In the genomic region with DNA sequence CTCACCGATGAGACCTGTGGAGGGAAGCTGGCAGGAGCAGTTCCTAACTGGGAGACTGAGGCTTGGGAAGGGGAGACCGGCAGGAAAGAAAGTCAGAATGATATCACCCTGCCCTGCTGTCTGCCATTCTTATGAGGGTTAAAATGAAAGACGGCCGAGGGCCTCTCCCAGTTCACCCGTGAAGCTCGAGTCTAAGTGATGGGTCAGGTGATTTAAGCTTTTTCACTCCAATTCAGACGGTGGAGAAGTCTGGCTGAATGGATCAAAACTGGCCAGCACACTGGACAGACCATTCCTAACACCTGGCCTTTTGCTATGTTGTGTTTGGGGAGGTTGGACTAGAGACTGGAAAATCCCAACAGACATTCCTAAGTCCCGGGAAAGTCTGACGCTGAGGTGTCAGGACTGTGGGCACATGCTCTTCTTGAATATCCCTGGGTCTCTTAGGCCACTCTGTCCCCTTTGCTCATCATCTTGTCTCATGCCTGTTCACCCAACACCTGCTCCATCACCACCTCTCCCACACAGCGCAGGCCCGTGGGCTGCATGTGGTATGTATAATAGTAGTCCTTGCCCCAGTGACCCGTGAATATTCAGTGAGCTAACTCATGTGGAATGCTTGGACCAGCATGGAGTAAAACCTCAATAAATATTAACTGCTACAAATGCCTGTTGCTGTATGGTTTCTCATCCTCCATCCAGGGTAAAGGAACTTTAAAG, we compare ENCODE assay signal across 8 mouse cellular contexts. TPM values are rescaled to one million over a fixed set of nuclear protein-coding genes. Genes with fewer than 3 reads are reported as not detected.
A peak's percentile ranks its signal among the peaks of the same experiment; 100 is the strongest.
DNase-seq lines count a peak whose midpoint lies in the region; ATAC-seq and TF ChIP-seq lines count a peak whose summit lies in the region.

No protein-coding gene starts in this region.

- peak overlapping the region; percentile 94 for H3K27ac ChIP-seq in layer of hippocampus, adult 2 months
- peak overlapping the region; percentile 85 for H3K27ac ChIP-seq in embryonic facial prominence, embryonic 12.5 days
- peak overlapping the region; percentile 97 for H3K27ac ChIP-seq in intestine, embryonic 14.5 days (ENCODE audit: low read depth)
- peak overlapping the region; percentile 99 for H3K27ac ChIP-seq in liver, postnatal 0 days (ENCODE audit: low read depth)

- peak overlapping the region; percentile 49 for H3K4me2 ChIP-seq in embryonic facial prominence, embryonic 12.5 days (replicated peaks)
- peak overlapping the region; percentile 61 for H3K4me2 ChIP-seq in intestine, embryonic 14.5 days (ENCODE audit: low read length)
- H3K4me2 ChIP-seq in liver, postnatal 0 days (ENCODE audit: low read depth, low read length) = peak overlapping the region; percentile 75

- H3K9ac ChIP-seq in embryonic facial prominence, embryonic 12.5 days = 0 out of 2 replicates have a peak overlapping the region, but pooled peaks have one; percentile 1
- H3K9ac ChIP-seq in intestine, embryonic 14.5 days (ENCODE audit: low read length) = peak overlapping the region; percentile 51
- peak overlapping the region; percentile 78 for H3K9ac ChIP-seq in liver, postnatal 0 days (replicated peaks)

- no peaks in the 10 kb centered on the region for H3K36me3 ChIP-seq in embryonic facial prominence, embryonic 12.5 days
- no peaks in the 10 kb centered on the region for H3K36me3 ChIP-seq in intestine, embryonic 14.5 days (ENCODE audit: control insufficient read depth, insufficient read depth, low read length)
- H3K36me3 ChIP-seq in liver, postnatal 0 days (replicated peaks; ENCODE audit: insufficient read depth, low read length) = no peaks in the 10 kb centered on the region

- no peak for TF ChIP-seq EP300 in liver, postnatal 0 days (IDR thresholded peaks at IDR 0.05; ENCODE audit: low read depth)

- ATAC-seq in embryonic facial prominence, embryonic 12.5 days (ENCODE audit: insufficient number of reproducible peaks, insufficient read depth, low FRiP score, low TSS enrichment) = peak; percentile 7; the same call in 1 of the 2 replicates
- peak; percentile 2; the same call in 1 of the 2 replicates for ATAC-seq in intestine, embryonic 14.5 days (replicated peaks; ENCODE audit: low FRiP score, low TSS enrichment, low read depth)
- no peak for ATAC-seq in liver, postnatal 0 days

- no peak for DNase-seq in layer of hippocampus, adult 2 months (ENCODE audit: low spot score in 2 of 2)
- no peak for DNase-seq in layer of hippocampus, adult 9-10 months (ENCODE audit: low spot score)
- DNase-seq in intestine, embryonic 14.5 days (ENCODE audit: low spot score) = no peak
- no peak for DNase-seq in liver, postnatal 0 days
- no peak for DNase-seq in frontal cortex, postnatal 10 days (ENCODE audit: low spot score in 2 of 2)
- no peak for DNase-seq in right cerebral cortex, postnatal 10 days (ENCODE audit: low spot score in 2 of 2)
- no peak for DNase-seq in thymus, adult 18-20 months

- no peaks in the 10 kb centered on the region for H3K27me3 ChIP-seq in embryonic facial prominence, embryonic 12.5 days
- no peaks in the 10 kb centered on the region for H3K27me3 ChIP-seq in intestine, embryonic 14.5 days (replicated peaks; ENCODE audit: control insufficient read depth, insufficient read depth, low read length)
- no peaks in the 10 kb centered on the region for H3K27me3 ChIP-seq in liver, postnatal 0 days (ENCODE audit: insufficient read depth, low read length)

- peaks cover 20% of the 10 kb centered on the region for H3K4me1 ChIP-seq in embryonic facial prominence, embryonic 12.5 days
- H3K4me1 ChIP-seq in intestine, embryonic 14.5 days (replicated peaks; ENCODE audit: control insufficient read depth, insufficient read depth, low read length) = peaks cover 42% of the 10 kb centered on the region
- H3K4me1 ChIP-seq in liver, postnatal 0 days (ENCODE audit: insufficient read depth) = peaks cover 50% of the 10 kb centered on the region

- peak overlapping the region; percentile 39 for H3K4me3 ChIP-seq in layer of hippocampus, adult 2 months
- peak overlapping the region; percentile 32 for H3K4me3 ChIP-seq in embryonic facial prominence, embryonic 12.5 days
- peak overlapping the region; percentile 40 for H3K4me3 ChIP-seq in intestine, embryonic 14.5 days (ENCODE audit: low read depth, low read length)
- H3K4me3 ChIP-seq in liver, postnatal 0 days (ENCODE audit: low read depth, low read length) = peak overlapping the region; percentile 47

- no peak for TF ChIP-seq CTCF in layer of hippocampus, adult 2 months (conservative IDR thresholded peaks at IDR 0.05)
- no peak for TF ChIP-seq CTCF in liver, postnatal 0 days (IDR thresholded peaks at IDR 0.05; ENCODE audit: low read depth)

- 25% methylated on average over 12 of the region's 12 CpGs for WGBS in embryonic facial prominence, embryonic 12.5 days
- WGBS in intestine, embryonic 14.5 days = 15% methylated on average over 12 of the region's 12 CpGs
- 22% methylated on average over 12 of the region's 12 CpGs for WGBS in liver, postnatal 0 days (ENCODE audit: insufficient replicate concordance)

- no peaks in the 10 kb centered on the region for H3K9me3 ChIP-seq in embryonic facial prominence, embryonic 12.5 days
- H3K9me3 ChIP-seq in intestine, embryonic 14.5 days (ENCODE audit: control insufficient read depth, low read length) = no peaks in the 10 kb centered on the region
- H3K9me3 ChIP-seq in liver, postnatal 0 days (ENCODE audit: low read length) = no peaks in the 10 kb centered on the region

RNA-seq across cellular contexts. Expression of gene Chit1, which starts 11.4 kb away (rescaled TPM):
- total RNA-seq in layer of hippocampus, adult 2 months (2021) = under 1 TPM in 1 of 2 experiments, not detected in 1; 0.20 TPM
- not detected in 2 replicates for polyA plus RNA-seq in embryonic facial prominence, embryonic 12.5 days (2016; fragmentation: Nextera tagmentation; extraction: Ambion mirVana)
- not detected in 2 replicates for polyA plus RNA-seq in intestine, embryonic 14.5 days (2014; fragmentation: Nextera tagmentation; extraction: Ambion mirVana)
- 0.26 TPM in 2 replicates for polyA plus RNA-seq in liver, postnatal 0 days (2015; fragmentation: Nextera tagmentation; extraction: Ambion mirVana)

RNA-seq across cellular contexts. Expression of gene Btg2, which starts 20.8 kb away (rescaled TPM):
- 10 to 100 TPM; 17.2 to 22.0 TPM for total RNA-seq in layer of hippocampus, adult 2 months (2021)
- polyA plus RNA-seq in embryonic facial prominence, embryonic 12.5 days (2016; fragmentation: Nextera tagmentation; extraction: Ambion mirVana) = 34.2 and 37.5 TPM in 2 replicates
- polyA plus RNA-seq in intestine, embryonic 14.5 days (2014; fragmentation: Nextera tagmentation; extraction: Ambion mirVana) = 32.6 and 34.6 TPM in 2 replicates
- 60.1 and 62.6 TPM in 2 replicates for polyA plus RNA-seq in liver, postnatal 0 days (2015; fragmentation: Nextera tagmentation; extraction: Ambion mirVana)

Comparison
In these comparisons a context has a peak if more than half of its experiments do, and no peak if none do; other contexts are left out.
1. H3K9ac ChIP-seq: peak in every context shown above with its lines; median percentile 78 in liver, postnatal 0 days; 51 in intestine, embryonic 14.5 days; 1 in embryonic facial prominence, embryonic 12.5 days.